Mouse (Mus musculus) MEL (cell line): ENCODE results near the gene Ncoa6.

Source experiments
- CHD1 ChIP-seq: IDR thresholded peaks from 2 replicates; pipeline ENCODE4 v1.6.1; 2012; ENCODE audit warnings: low read depth, mild to moderate bottlenecking, inconsistent platforms, low read length, improper control_type of control experiment
- CTCF ChIP-seq, 3 experiments: IDR thresholded peaks in 2 of 3; conservative IDR thresholded peaks in 1 of 3; 2 replicates each; pipeline ENCODE4 v1.5.1; 2011 to 2012; ENCODE audit warnings: low read length in 3 of 3, low read depth in 2 of 3, mild to moderate bottlenecking in 2 of 3, improper control_type of control experiment in 1 of 3, inconsistent platforms in 1 of 3, mixed read lengths in 1 of 3, moderate library complexity in 1 of 3; ENCODE audit not compliant: control insufficient read depth in 1 of 3, insufficient read depth in 1 of 3, poor library complexity in 1 of 3, severe bottlenecking in 1 of 3
- E2F4 ChIP-seq: IDR thresholded peaks from 2 replicates; pipeline ENCODE4 v1.6.1; 2011; ENCODE audit warnings: low read depth, low read length, improper control_type of control experiment, borderline replicate concordance
- EP300 ChIP-seq, 2 experiments: IDR thresholded peaks; 2 replicates each; pipeline ENCODE4 v1.6.1; 2011; ENCODE audit warnings: improper control_type of control experiment in 2 of 2, low read length in 2 of 2, low read depth in 1 of 2, mild to moderate bottlenecking in 1 of 2
- MAZ ChIP-seq: IDR thresholded peaks from 2 replicates; pipeline ENCODE4 v1.6.1; 2012; ENCODE audit warnings: low read depth, mild to moderate bottlenecking, inconsistent platforms, low read length, improper control_type of control experiment
- POLR2A ChIP-seq, 2 experiments: IDR thresholded peaks; 2 replicates each; pipeline ENCODE4 v1.6.1; 2011 to 2012; ENCODE audit warnings: low read length in 2 of 2, mild to moderate bottlenecking in 2 of 2, control low read depth in 1 of 2, improper control_type of control experiment in 1 of 2, low read depth in 1 of 2, moderate library complexity in 1 of 2; ENCODE audit not compliant: control insufficient read depth in 1 of 2, insufficient read depth in 1 of 2, poor library complexity in 1 of 2
- POLR2AphosphoS5 ChIP-seq: IDR thresholded peaks from 2 replicates; pipeline ENCODE4 v1.6.1; 2012; ENCODE audit warnings: low read depth, borderline replicate concordance, mild to moderate bottlenecking, inconsistent platforms, low read length, moderate library complexity, mixed read lengths
- SIN3A ChIP-seq: IDR thresholded peaks from 2 replicates; pipeline ENCODE4 v1.6.1; 2012; ENCODE audit warnings: low read length, improper control_type of control experiment, inconsistent platforms

- TF ChIP-seq SIN3A (no peak), E2F4 (no peak), POLR2A (IDR thresholded peaks at IDR 0.05; ENCODE audit: control insufficient read depth in 1 of 2, insufficient read depth in 1 of 2, low read depth in 1 of 2, low read length in 2 of 2, poor library complexity in 1 of 2) (no peak), CTCF (IDR thresholded peaks at IDR 0.05 in 2 of 3, conservative IDR thresholded peaks at IDR 0.05 in 1 of 3; ENCODE audit: control insufficient read depth in 1 of 3, insufficient read depth in 1 of 3, low read depth in 2 of 3, low read length in 3 of 3, poor library complexity in 1 of 3, severe bottlenecking in 1 of 3) (no peak), EP300 (IDR thresholded peaks at IDR 0.05; ENCODE audit: low read depth in 1 of 2, low read length in 2 of 2) (no peak), POLR2AphosphoS5 (no peak), MAZ (no peak), CHD1 (no peak)
These were observed 93.2 kb downstream of the Ncoa6 start, which contains the start of gene Trp53inp2 for GRCm38 (mm10) chr2:155380261-155381059.
